7 mouse cellular contexts compared by ENCODE assay signal in the genomic region with DNA sequence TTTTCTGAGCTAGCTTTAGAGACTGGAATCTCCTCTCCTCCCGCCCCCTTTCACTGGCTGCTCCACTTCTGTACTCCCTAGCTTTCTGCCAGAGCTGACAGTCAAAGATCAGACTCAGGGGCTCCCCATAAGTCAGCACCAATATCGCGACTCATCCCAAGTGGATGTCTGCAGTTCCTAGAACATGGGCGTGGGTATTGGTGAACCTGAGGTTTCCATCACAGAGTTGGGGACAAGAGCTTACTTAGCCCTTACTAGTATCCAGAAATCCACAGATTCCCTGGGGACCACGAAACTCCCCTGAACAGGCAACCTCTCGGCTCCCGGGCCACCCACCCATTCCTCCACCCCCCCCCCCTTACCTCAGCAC. TPM values are rescaled to one million over a fixed set of nuclear protein-coding genes. Genes with fewer than 3 reads are reported as not detected.
DNase-seq lines count a peak whose midpoint lies in the region; ATAC-seq and TF ChIP-seq lines count a peak whose summit lies in the region.

No protein-coding gene starts in this region.

- H3K4me1 ChIP-seq in forebrain, embryonic 13.5 days: peaks cover 12% of the 10 kb centered on the region
- no peaks in the 10 kb centered on the region for H3K4me1 ChIP-seq in intestine, postnatal 0 days (replicated peaks; ENCODE audit: control insufficient read depth, insufficient read depth, low read length)
- peaks cover 10% of the 10 kb centered on the region for H3K4me1 ChIP-seq in olfactory bulb, adult 2 months (ENCODE audit: control insufficient read depth, insufficient read depth, low read length)

- DNase-seq in left cerebral cortex, adult 2 months (ENCODE audit: extremely low spot score in 1 of 2, low spot score in 2 of 2): no peak
- DNase-seq in left cerebral cortex, postnatal 10 days (ENCODE audit: extremely low spot score in 1 of 2, low spot score in 2 of 2): no peak
- DNase-seq in right cerebral cortex, postnatal 36 days (ENCODE audit: low spot score in 2 of 2): no peak
- DNase-seq in gastrocnemius, postnatal 36 days: no peak

- intact Hi-C loops in left cerebral cortex, adult 2 months (cut with DNase I): loop anchor here (1.0 to 5.0 kb wide), 4 partner anchors 106 to 1547 kb away; no protein-coding TSS in a partner anchor
- intact Hi-C loops in left cerebral cortex, postnatal 10 days (cut with DNase I): loop anchor here (10.0 kb wide), 1 partner anchor 1490 kb away; no protein-coding TSS in a partner anchor
- intact Hi-C loops in gastrocnemius, postnatal 36 days (cut with DNase I): no loop called here

- WGBS in forebrain, embryonic 13.5 days: 0% methylated on average over 7 of the region's 7 CpGs
- WGBS in intestine, postnatal 0 days: 4% methylated on average over 7 of the region's 7 CpGs
- WGBS in olfactory bulb, adult 2 months: 3% methylated on average over 7 of the region's 7 CpGs

- peaks cover 31% of the 10 kb centered on the region for H3K27me3 ChIP-seq in forebrain, embryonic 13.5 days
- H3K27me3 ChIP-seq in intestine, postnatal 0 days (replicated peaks; ENCODE audit: control insufficient read depth, insufficient read depth, low read length): peaks cover 23% of the 10 kb centered on the region

- no peak for TF ChIP-seq CTCF in left cerebral cortex, adult 2 months (IDR thresholded peaks at IDR 0.05)
- no peak for TF ChIP-seq CTCF in intestine, postnatal 0 days (IDR thresholded peaks at IDR 0.05; ENCODE audit: low read depth)
- TF ChIP-seq CTCF in olfactory bulb, adult 2 months (IDR thresholded peaks at IDR 0.05; ENCODE audit: insufficient read depth, low read depth, low read length): no peak

- TF ChIP-seq POLR2A in olfactory bulb, adult 2 months (IDR thresholded peaks at IDR 0.05; ENCODE audit: insufficient read depth, low read depth, low read length): no peak

- H3K27ac ChIP-seq in left cerebral cortex, adult 2 months: peak overlapping the region; percentile 65
- H3K27ac ChIP-seq in forebrain, embryonic 13.5 days: no peak overlapping the region
- H3K27ac ChIP-seq in intestine, postnatal 0 days (ENCODE audit: low read depth, low read length): no peak overlapping the region
- no peak overlapping the region for H3K27ac ChIP-seq in olfactory bulb, adult 2 months (ENCODE audit: insufficient read depth, low read depth, low read length)

- H3K9ac ChIP-seq in forebrain, embryonic 13.5 days: peak overlapping the region; percentile 71
- H3K9ac ChIP-seq in intestine, postnatal 0 days (ENCODE audit: low read depth, low read length): no peak overlapping the region

- peak overlapping the region; percentile 95 for H3K4me2 ChIP-seq in forebrain, embryonic 13.5 days
- H3K4me2 ChIP-seq in intestine, postnatal 0 days (replicated peaks; ENCODE audit: low read depth): peak overlapping the region; percentile 58

- no peak for ATAC-seq in forebrain, embryonic 13.5 days
- ATAC-seq in intestine, postnatal 0 days: no peak

- no peaks in the 10 kb centered on the region for H3K9me3 ChIP-seq in forebrain, embryonic 13.5 days (replicated peaks)
- H3K9me3 ChIP-seq in intestine, postnatal 0 days (ENCODE audit: control insufficient read depth): no peaks in the 10 kb centered on the region

- peak overlapping the region; percentile 56 for H3K4me3 ChIP-seq in left cerebral cortex, adult 2 months
- peak overlapping the region; percentile 66 for H3K4me3 ChIP-seq in forebrain, embryonic 13.5 days
- peak overlapping the region; percentile 28 for H3K4me3 ChIP-seq in intestine, postnatal 0 days (ENCODE audit: low read depth, low read length)
- H3K4me3 ChIP-seq in olfactory bulb, adult 2 months (ENCODE audit: insufficient read depth, low read depth, low read length): peak overlapping the region; percentile 72

- H3K36me3 ChIP-seq in forebrain, embryonic 13.5 days (ENCODE audit: poor library complexity, severe bottlenecking): no peaks in the 10 kb centered on the region
- H3K36me3 ChIP-seq in intestine, postnatal 0 days (ENCODE audit: control insufficient read depth, insufficient read depth): no peaks in the 10 kb centered on the region

RNA-seq across cellular contexts. Expression of gene Grm7, which starts 0.4 kb away (rescaled TPM):
- 10 to 100 TPM; 83.2 to 84.2 TPM for total RNA-seq in left cerebral cortex, adult 2 months (2021)
- 10 to 100 TPM; 88.0 to 91.4 TPM for total RNA-seq in left cerebral cortex, postnatal 10 days (2021)
- 3.6 and 4.8 TPM in 2 replicates for polyA plus RNA-seq in forebrain, embryonic 13.5 days (2015; fragmentation: Nextera tagmentation; extraction: Ambion mirVana)
- 0.27 and 0.38 TPM in 2 replicates for polyA plus RNA-seq in intestine, postnatal 0 days (2015; fragmentation: Nextera tagmentation; extraction: Ambion mirVana)
- polyA plus RNA-seq in olfactory bulb, adult 2 months (2012; ENCODE audit: insufficient read depth, insufficient read length, low replicate concordance, missing spikeins): not detected in 2 replicates
- total RNA-seq in gastrocnemius, postnatal 36 days (2021): not detected

Comparison
In these comparisons a context has a peak if more than half of its experiments do, and no peak if none do; other contexts are left out.
1. RNA of gene Grm7, which starts 0.4 kb away (total RNA-seq): 88.0 to 91.4 TPM in left cerebral cortex, postnatal 10 days and 83.2 to 84.2 TPM in left cerebral cortex, adult 2 months; not detected in gastrocnemius, postnatal 36 days; every median in the first group is over 10 times any median in the second.
2. Peak in every context shown above with its lines, with median percentiles within 50 percentile points of each other: H3K4me3 ChIP-seq.